Mouse (Mus musculus) limb, embryonic 10.5 days (tissue): ENCODE results near the gene Bhlhe40. TPM values are rescaled to one million over a fixed set of nuclear protein-coding genes. Genes with fewer than 3 reads are reported as not detected.
A peak's percentile ranks its signal among the peaks of the same experiment; 100 is the strongest.

ENCODE experiments used
- DNase-seq: peaks from one replicate; pipeline ENCODE4 v3.0.0-alpha.2; 2017; ENCODE audit warnings: low spot score
- H3K27ac ChIP-seq: fragments of 300-500 bp; sonication (generic); 2 replicates; pipeline ENCODE4 v1.5.1; 2016; ENCODE audit warnings: mild to moderate bottlenecking
- H3K27me3 ChIP-seq: fragments of 300-500 bp; sonication (generic); 2 replicates; pipeline ENCODE4 v1.6.1; 2016; ENCODE audit warnings: low read depth, mild to moderate bottlenecking; ENCODE audit not compliant: poor library complexity, severe bottlenecking
- H3K36me3 ChIP-seq: fragments of 300-500 bp; sonication (generic); 2 replicates; pipeline ENCODE4 v1.6.1; 2016; ENCODE audit warnings: mild to moderate bottlenecking, moderate library complexity
- H3K4me1 ChIP-seq: fragments of 300-500 bp; sonication (generic); 2 replicates; pipeline ENCODE4 v1.6.1; 2016
- H3K4me3 ChIP-seq: fragments of 300-500 bp; sonication (generic); 2 replicates; pipeline ENCODE4 v1.5.1; 2016; ENCODE audit warnings: mild to moderate bottlenecking, moderate library complexity
- H3K9me3 ChIP-seq: fragments of 300-500 bp; sonication (generic); replicated peaks from 2 replicates; pipeline ENCODE4 v1.6.1; 2016; ENCODE audit warnings: mild to moderate bottlenecking
- WGBS: fragments of 180-500 bp; shearing (Covaris S2); methylation state at CpG from one replicate; pipeline ENCODE4 v1.1.7; 2016; 5-methylcytosine and 5-hydroxymethylcytosine counted together
- polyA plus RNA-seq: library from polyadenylated mRNA; unstranded; fragments of >200 nt; fragmentation: Nextera tagmentation; extraction: Ambion mirVana; gene quantifications from 2 replicates; pipeline ENCODE4 v1.2.1, GENCODE M21; 2016

Bhlhe40 gene
- polyA plus RNA-seq, result 1.4 and 1.7 TPM in 2 replicates

- Histone ChIP-seq H3K27me3 (peaks cover 54% of the 10 kb centered on the region), H3K4me1 (peaks cover 35% of the 10 kb centered on the region), H3K36me3 (no peaks in the 10 kb centered on the region), H3K27ac (peak within 1 kb of the TSS; percentile 84), H3K4me3 (peak within 1 kb of the TSS; percentile 62), H3K9me3 (no peaks in the 10 kb centered on the region)
- WGBS, result under 1% methylated on average over 37 of the region's 43 CpGs
- peak; percentile 75 for DNase-seq
These were observed at the start of gene Bhlhe40 for GRCm38 (mm10) chr6:108660206-108660877. Gene Bhlhe40, plus strand, starts transcription at chr6:108660629.

GRCm38 (mm10) chr6:108611663-108612062 is 48.8 kb upstream of the Bhlhe40 start:
- H3K36me3 ChIP-seq, result no peaks in the 10 kb centered on the region
- H3K27ac ChIP-seq, result no peak overlapping the region
- WGBS, result 73% methylated on average over 3 of the region's 3 CpGs
- DNase-seq, result no peak
- no peaks in the 10 kb centered on the region for H3K9me3 ChIP-seq
- H3K27me3 ChIP-seq, result no peaks in the 10 kb centered on the region
- H3K4me1 ChIP-seq, result 0 out of 2 replicates have a peak, but pooled peaks cover 4% of the 10 kb centered on the region
- no peak overlapping the region for H3K4me3 ChIP-seq

GRCm38 (mm10) chr6:108618025-108618424 is 42.4 kb upstream of the Bhlhe40 start:
- no peak for DNase-seq
- Histone ChIP-seq H3K36me3 (no peaks in the 10 kb centered on the region), H3K27me3 (no peaks in the 10 kb centered on the region), H3K9me3 (no peaks in the 10 kb centered on the region), H3K4me3 (no peak overlapping the region), H3K27ac (no peak overlapping the region), H3K4me1 (no peaks in the 10 kb centered on the region)
- WGBS, result 95% methylated on average over 10 of the region's 10 CpGs

GRCm38 (mm10) chr6:108623028-108623565 is 37.3 kb upstream of the Bhlhe40 start:
- H3K27me3 ChIP-seq, result no peaks in the 10 kb centered on the region
- H3K4me1 ChIP-seq, result no peaks in the 10 kb centered on the region
- no peak overlapping the region for H3K27ac ChIP-seq
- no peaks in the 10 kb centered on the region for H3K9me3 ChIP-seq
- no peak overlapping the region for H3K4me3 ChIP-seq
- no peaks in the 10 kb centered on the region for H3K36me3 ChIP-seq
- DNase-seq, result no peak
- whole genome bisulfite sequencing, result 90% methylated on average over 4 of the region's 4 CpGs

GRCm38 (mm10) chr6:108624915-108625314 is 35.5 kb upstream of the Bhlhe40 start:
- Histone ChIP-seq H3K9me3 (no peaks in the 10 kb centered on the region), H3K27me3 (no peaks in the 10 kb centered on the region), H3K4me3 (no peak overlapping the region), H3K4me1 (no peaks in the 10 kb centered on the region), H3K36me3 (no peaks in the 10 kb centered on the region), H3K27ac (no peak overlapping the region)
- WGBS, result 91% methylated on average over 4 of the region's 4 CpGs
- no peak for DNase-seq

GRCm38 (mm10) chr6:108630701-108631100 is 29.7 kb upstream of the Bhlhe40 start:
- Histone ChIP-seq H3K27me3 (no peaks in the 10 kb centered on the region), H3K36me3 (no peaks in the 10 kb centered on the region), H3K27ac (no peak overlapping the region), H3K4me3 (no peak overlapping the region), H3K4me1 (no peaks in the 10 kb centered on the region), H3K9me3 (no peaks in the 10 kb centered on the region)
- DNase-seq, result no peak

GRCm38 (mm10) chr6:108638157-108638833 is 22.1 kb upstream of the Bhlhe40 start:
- no peaks in the 10 kb centered on the region for H3K27me3 ChIP-seq
- DNase-seq, result no peak
- H3K4me1 ChIP-seq, result 0 out of 2 replicates have a peak, but pooled peaks cover 3% of the 10 kb centered on the region
- H3K4me3 ChIP-seq, result no peak overlapping the region
- H3K36me3 ChIP-seq, result no peaks in the 10 kb centered on the region
- WGBS, result 87% methylated on average over 6 of the region's 6 CpGs
- no peak overlapping the region for H3K27ac ChIP-seq
- H3K9me3 ChIP-seq, result no peaks in the 10 kb centered on the region

GRCm38 (mm10) chr6:108642020-108642419 is 18.4 kb upstream of the Bhlhe40 start:
- no peak overlapping the region for H3K27ac ChIP-seq
- no peaks in the 10 kb centered on the region for H3K4me1 ChIP-seq
- H3K4me3 ChIP-seq, result no peak overlapping the region
- no peaks in the 10 kb centered on the region; the same call in 1 of the 2 replicates for H3K27me3 ChIP-seq
- DNase-seq, result no peak
- 72% methylated on average over 7 of the region's 7 CpGs for WGBS
- no peaks in the 10 kb centered on the region for H3K36me3 ChIP-seq
- H3K9me3 ChIP-seq, result no peaks in the 10 kb centered on the region

- no peak overlapping the region for H3K4me3 ChIP-seq
- no peaks in the 10 kb centered on the region for H3K4me1 ChIP-seq
- no peak for DNase-seq
- H3K27ac ChIP-seq, result no peak overlapping the region
- WGBS, result 77% methylated on average over 6 of the region's 6 CpGs
- H3K36me3 ChIP-seq, result no peaks in the 10 kb centered on the region
- H3K27me3 ChIP-seq, result no peaks in the 10 kb centered on the region; the same call in 1 of the 2 replicates
- no peaks in the 10 kb centered on the region for H3K9me3 ChIP-seq
These were observed 17.4 kb upstream of the Bhlhe40 start for GRCm38 (mm10) chr6:108643035-108643434.

- Histone ChIP-seq H3K9me3 (no peaks in the 10 kb centered on the region), H3K27ac (no peak overlapping the region), H3K27me3 (no peaks in the 10 kb centered on the region; the same call in 1 of the 2 replicates), H3K4me3 (no peak overlapping the region), H3K36me3 (no peaks in the 10 kb centered on the region), H3K4me1 (no peaks in the 10 kb centered on the region)
- 65% methylated on average over 5 of the region's 5 CpGs for WGBS
- no peak for DNase-seq
These were observed 16.1 kb upstream of the Bhlhe40 start for GRCm38 (mm10) chr6:108644311-108644710.

- WGBS, result 34% methylated on average over 3 of the region's 3 CpGs
- H3K4me1 ChIP-seq, result no peaks in the 10 kb centered on the region
These were observed 13.3 kb upstream of the Bhlhe40 start for GRCm38 (mm10) chr6:108647094-108647493.

GRCm38 (mm10) chr6:108648072-108648471 is 12.4 kb upstream of the Bhlhe40 start:
- Histone ChIP-seq H3K4me1 (no peaks in the 10 kb centered on the region), H3K27ac (no peak overlapping the region), H3K9me3 (no peaks in the 10 kb centered on the region), H3K27me3 (no peaks in the 10 kb centered on the region; the same call in 1 of the 2 replicates), H3K36me3 (no peaks in the 10 kb centered on the region), H3K4me3 (no peak overlapping the region)
- WGBS, result 77% methylated on average over 6 of the region's 6 CpGs
- no peak for DNase-seq

More at GRCm38 (mm10) chr6:108647094-108647493, 13.3 kb upstream of the Bhlhe40 start:
- Histone ChIP-seq H3K27ac (no peak overlapping the region), H3K4me3 (no peak overlapping the region), H3K27me3 (no peaks in the 10 kb centered on the region; the same call in 1 of the 2 replicates), H3K9me3 (no peaks in the 10 kb centered on the region), H3K36me3 (no peaks in the 10 kb centered on the region)
- DNase-seq, result no peak

GRCm38 (mm10) chr6:108655861-108656260 is 4.6 kb upstream of the Bhlhe40 start:
- Histone ChIP-seq H3K9me3 (no peaks in the 10 kb centered on the region), H3K36me3 (no peaks in the 10 kb centered on the region), H3K27ac (no peak overlapping the region), H3K4me3 (no peak overlapping the region), H3K27me3 (peaks cover 14% of the 10 kb centered on the region), H3K4me1 (peaks cover 29% of the 10 kb centered on the region)
- DNase-seq, result no peak
- WGBS, result 54% methylated on average over 2 of the region's 2 CpGs
